Mouse (Mus musculus): Measurements from ENCODE around the gene Wdr63.

DNA sequence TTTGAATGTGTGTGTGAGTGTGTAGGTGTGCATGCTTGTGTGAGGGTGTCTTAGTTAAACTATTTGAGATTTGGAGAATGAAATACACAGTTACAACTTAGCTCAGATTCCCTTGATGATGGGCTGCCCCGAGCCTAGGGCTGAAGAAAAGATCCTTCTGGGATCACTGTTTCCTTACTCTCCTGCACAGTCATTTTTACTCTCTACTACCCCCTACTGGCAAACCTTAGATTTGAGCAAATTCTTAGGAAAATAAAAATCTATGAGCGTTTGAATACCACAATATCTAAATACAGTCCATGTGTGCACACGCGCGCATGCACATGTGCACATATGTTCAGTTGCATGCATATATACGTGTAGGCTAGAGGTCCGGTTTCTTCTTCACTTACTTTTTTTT is 35.1 kb downstream of the Wdr63 start:
- TF ChIP-seq CTCF (IDR thresholded peaks at IDR 0.05; ENCODE audit: control insufficient read depth, insufficient read depth, low read length) (no peak), POLR2A (IDR thresholded peaks at IDR 0.05; ENCODE audit: borderline replicate concordance, control insufficient read depth, low read depth, low read length) (no peak)
